Mouse (Mus musculus) thymus, postnatal 10 days (tissue): ENCODE results near the gene Hist1h4h.

ENCODE experiments used
- DNase-seq, 2 experiments: peaks; one replicate each; pipeline ENCODE4 v3.0.0; 2021; ENCODE audit warnings: low spot score in 2 of 2

Gene Hist1h4h

DNA sequence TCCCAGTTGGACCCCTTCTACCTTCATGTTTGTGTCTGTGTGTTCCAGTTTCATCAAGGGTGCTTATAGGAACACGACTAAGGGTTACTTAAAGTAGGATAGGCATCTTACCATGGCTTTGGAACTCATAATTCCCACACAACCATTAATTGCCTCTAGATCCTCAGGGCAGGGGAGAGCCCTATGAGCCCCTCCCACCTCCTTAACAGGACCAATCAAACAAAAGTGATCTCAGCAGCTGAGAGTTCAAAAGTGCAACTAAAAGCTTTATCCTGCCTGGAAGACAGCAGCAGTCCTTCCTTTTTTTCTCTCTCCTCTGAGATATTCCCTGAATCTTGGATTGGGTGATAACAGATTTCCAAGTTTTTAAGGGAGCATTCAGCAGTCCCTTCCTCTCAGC, 20.7 kb upstream of the Hist1h4h start:
- no peak for DNase-seq

GRCm38 (mm10) chr13:23513517-23513916, 17.3 kb upstream of the Hist1h4h start:
- DNase-seq = no peak

- no peak for DNase-seq
These were observed 15.6 kb upstream of the Hist1h4h start for GRCm38 (mm10) chr13:23515281-23515680.

GRCm38 (mm10) chr13:23515826-23516620, 14.8 kb upstream of the Hist1h4h start:
- no peak for DNase-seq

- DNase-seq = peak; percentile 55 to 80
These were observed 13.8 kb upstream of the Hist1h4h start for GRCm38 (mm10) chr13:23516822-23517602.

GRCm38 (mm10) chr13:23517603-23518294, 13.1 kb upstream of the Hist1h4h start:
- peak; percentile 88 to 90 for DNase-seq

GRCm38 (mm10) chr13:23518295-23518603, 12.6 kb upstream of the Hist1h4h start:
- DNase-seq = no peak

GRCm38 (mm10) chr13:23518885-23519284, 12.0 kb upstream of the Hist1h4h start:
- DNase-seq = peak; percentile 69 to 83

DNA sequence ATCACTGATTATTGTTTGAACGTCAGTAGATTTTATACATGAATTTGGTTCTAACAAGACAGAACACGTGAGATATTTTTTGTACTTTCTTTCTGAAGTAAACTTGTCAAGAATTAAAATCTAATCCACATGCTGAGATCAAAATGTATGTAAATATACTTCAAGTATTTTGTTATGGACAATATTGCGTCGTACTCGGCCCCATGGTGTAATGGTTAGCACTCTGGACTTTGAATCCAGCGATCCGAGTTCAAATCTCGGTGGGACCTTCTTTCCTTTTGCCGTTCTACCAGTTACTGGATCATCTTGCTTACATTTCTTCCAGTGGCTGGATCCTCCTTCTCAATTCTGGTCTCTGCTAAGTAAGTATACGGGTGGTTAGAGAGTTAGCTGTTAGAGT, 11.4 kb upstream of the Hist1h4h start:
- peak; percentile 60 to 72 for DNase-seq

DNA sequence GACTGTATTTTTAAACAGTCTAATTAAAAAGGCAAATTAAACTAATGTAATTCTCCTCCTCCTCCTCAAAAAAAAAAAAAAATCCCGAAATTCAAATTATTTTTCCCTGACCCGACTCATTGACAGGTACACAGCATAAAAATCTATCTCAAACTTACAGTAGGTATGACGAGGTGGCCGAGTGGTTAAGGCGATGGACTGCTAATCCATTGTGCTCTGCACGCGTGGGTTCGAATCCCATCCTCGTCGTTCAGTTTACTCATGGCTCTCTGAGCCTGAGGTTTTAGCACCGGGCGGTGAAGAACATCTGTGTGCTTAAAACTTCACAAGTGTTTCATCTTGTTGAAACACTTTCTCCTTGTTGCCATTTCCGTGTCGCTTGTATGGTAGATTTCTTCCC, 9.1 kb upstream of the Hist1h4h start:
- peak; percentile 88 to 92 for DNase-seq

DNA sequence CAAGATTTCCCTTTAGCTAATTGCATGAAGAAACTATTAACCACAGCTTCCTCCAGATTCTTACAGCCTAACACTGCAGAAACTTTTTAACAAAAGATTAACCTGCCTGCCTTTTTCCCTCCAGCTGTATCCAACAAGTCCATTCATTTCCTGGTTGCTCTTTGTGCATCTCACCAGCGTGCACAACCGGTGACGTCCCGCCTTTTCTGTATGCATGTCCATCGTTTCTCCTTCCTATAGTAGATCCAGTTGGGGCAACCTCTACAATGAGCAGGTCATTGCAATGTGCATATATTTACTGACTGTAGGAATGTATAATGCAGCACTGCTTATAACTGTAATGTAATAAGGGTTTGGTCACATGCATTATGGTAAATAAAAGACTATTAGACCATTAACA, 6.9 kb upstream of the Hist1h4h start:
- no peak for DNase-seq

DNA sequence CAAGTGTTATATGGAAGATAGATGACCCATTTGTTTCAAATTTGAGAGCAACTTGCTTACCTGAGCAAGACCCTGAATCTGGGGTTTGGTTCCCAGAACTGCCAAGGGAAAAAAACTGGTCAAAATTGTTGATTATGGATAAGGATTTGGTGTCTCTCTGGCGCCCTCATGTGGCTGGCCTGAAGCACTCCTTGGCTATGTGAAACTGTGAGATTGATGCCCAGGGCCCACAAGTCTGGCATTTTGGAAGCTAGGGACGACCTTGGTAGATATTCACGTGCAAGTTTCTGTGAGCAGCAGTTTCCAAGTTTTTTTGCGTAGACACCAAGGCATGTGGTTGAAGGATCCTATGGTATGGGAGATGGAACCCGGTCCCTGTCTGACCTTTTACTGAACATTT, 6.2 kb upstream of the Hist1h4h start:
- DNase-seq = peak; percentile 41 to 79

GRCm38 (mm10) chr13:23525901-23526300, 4.9 kb upstream of the Hist1h4h start:
- DNase-seq = no peak

GRCm38 (mm10) chr13:23526312-23526711, 4.5 kb upstream of the Hist1h4h start:
- peak; percentile 80 to 95 for DNase-seq

DNA sequence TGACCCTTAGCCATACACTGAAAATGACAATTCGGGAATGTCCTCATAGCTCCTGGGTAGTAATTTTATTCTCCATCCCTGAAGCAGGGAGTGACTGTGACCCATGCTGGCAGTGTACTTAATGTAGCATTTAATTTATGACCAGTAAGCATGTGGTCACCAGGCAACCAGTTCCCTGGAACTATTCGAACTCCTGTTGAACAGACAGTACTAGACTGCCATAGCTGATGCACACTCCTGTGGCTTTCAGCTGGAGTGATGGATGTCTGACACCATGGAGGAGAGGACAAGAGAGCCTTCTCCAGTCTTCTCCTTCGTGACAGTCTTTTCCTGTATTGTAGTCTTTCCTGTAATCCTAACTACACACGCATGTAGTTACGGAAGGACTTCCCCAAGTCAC, 1.8 kb upstream of the Hist1h4h start:
- DNase-seq = no peak

- no peak for DNase-seq
These were observed 1.2 kb upstream of the Hist1h4h start for GRCm38 (mm10) chr13:23529480-23530165.

GRCm38 (mm10) chr13:23530181-23530900, 509 bp upstream of the Hist1h4h start:
- peak; percentile 43 to 75 for DNase-seq

- DNase-seq = no peak
These were observed 1.6 kb downstream of the Hist1h4h start for GRCm38 (mm10) chr13:23532262-23533075.

GRCm38 (mm10) chr13:23533560-23534367, 2.9 kb downstream of the Hist1h4h start, which contains the start of gene Hist1h2af:
Hist1h2af (plus strand) TSS chr13:23533906.
- DNase-seq = peak; percentile 67 to 68
